Mouse (Mus musculus): ENCODE data around the gene Wscd2.
"Not testable (repeated sequence)": the region's sequence is repeated elsewhere in the genome, so short reads cannot be mapped to it uniquely, and the experiment has no call there.

The Wscd2 gene

DNA sequence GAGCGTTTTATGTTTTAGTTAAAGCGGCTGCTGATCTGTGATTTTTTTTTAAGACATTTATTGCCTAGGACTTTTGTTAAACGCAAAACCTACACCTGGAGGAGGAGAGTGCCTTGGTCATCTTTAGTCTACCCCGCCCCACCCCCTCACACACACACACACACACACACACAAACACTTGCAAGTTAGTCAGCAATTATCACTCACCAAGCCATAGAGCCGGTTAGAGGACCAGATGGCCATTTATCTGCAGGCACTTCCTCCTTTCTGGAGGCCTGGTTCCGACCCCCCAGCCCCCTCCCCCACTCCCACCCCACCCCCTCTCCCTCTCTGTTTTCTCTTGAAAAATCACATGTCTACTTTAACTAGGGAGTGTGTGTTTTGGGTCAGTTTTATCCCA, 94.3 kb downstream of the Wscd2 start:
- no peak for DNase-seq (ENCODE audit: low spot score)

DNA sequence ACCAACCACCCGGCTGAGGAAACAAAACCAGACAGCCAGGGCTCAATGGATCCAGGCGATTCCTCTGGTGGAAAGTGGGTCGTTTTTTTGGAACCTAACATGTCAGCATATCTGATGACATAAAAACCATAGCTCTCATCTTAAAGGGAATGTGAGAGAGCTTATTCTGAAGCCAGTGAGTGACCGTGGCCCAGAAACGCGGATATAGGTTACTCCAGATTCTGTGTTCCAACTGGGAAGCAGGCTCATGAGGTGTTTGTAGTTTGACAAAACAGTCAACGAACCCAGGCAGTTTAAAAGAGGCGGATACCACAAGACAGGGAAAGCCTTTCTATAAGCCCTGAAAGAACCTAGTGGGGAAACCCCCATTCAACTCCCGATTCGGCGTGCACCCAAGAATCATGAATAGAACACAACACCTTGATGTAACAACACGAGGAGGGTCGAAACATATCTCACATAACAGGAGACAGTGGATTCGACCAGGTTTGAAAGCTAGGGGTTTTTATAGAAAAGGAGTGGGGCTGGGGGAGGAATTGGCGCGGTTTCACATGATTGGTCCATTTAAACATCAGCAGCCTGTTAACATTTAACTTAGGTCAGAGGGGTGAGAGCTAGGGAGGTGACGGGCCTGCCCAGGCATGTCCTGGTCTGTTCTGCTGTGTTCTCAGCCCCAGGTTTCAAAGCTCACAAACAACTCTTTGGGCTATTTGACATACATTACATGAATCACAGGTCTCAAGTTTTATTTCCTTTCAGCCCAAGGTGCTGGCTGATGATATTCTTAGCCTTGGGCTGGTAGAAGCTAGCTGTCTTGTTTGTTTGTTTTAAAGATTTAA, 95.7 kb downstream of the Wscd2 start:
- not testable (repeated sequence) for DNase-seq (ENCODE audit: low spot score)

DNA sequence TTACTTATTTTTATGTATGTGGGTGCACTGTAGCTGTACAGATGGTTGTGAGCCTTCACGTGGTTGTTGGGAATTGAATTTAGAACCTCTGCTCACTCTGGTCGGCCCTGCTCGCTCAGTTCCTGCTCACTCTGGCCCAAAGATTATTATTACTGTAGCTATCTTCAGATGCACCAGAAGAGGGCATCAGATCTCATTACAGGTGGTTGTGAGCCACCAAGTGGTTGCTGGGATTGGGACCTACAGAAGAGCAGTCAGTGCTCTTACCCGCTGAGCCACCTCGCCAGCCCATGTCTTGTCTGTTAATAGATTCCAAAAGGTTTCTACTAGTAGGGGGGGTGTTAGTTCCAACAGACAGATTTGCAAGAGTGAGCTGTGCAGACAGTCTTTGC, 96.3 kb downstream of the Wscd2 start:
- DNase-seq (ENCODE audit: low spot score), result not testable (repeated sequence)

DNA sequence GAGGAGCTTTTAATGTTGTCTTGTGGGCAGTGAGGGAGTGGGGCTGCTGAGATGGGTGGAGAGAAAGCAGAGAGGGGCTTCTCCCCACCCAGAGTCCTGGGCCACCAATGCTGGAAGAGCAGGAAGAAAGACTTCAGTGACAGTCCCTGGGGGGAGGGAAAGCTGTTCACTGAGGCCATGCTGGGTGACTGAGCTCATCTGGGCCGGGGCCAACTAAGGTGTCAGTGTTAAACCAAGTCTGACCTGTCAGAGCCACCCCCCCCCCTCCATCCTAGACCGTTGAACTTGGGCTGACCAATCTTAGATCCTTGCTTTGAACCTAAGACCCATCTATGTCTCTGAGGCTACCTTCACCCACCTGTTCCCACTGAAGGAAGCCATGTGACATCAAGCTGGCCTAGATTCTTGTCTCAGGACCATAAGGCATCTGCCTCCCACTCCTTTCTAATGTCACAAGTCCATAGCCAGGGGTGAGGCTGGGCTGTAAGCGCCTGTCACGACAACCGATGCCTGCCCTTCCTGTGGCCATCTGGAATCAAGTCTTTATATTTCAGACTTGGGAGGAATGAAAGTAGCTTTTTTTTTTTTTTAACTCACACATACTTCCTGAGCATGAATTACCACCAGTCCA, 100.0 kb downstream of the Wscd2 start:
- DNase-seq (ENCODE audit: low spot score), result no peak

DNA sequence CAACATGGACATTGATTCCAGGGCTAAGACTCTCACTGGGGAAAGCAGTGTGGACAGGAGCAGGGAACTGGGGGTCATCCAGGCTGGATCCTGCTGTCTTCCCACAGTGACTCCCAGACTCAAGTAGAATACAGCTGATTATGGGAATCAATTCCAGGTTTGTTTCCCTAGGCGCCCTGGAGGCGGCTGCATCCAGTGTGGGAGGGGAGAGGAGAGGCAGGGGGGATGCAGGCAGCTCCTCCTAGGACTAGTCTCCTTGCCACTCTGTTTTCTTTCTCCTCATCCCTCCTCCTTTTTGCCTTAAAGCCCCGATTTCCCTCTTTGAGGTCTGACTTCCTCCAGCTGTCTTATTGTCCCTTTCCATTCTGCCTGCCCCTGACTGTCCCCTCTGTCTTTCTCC, 101.0 kb downstream of the Wscd2 start:
- no peak for DNase-seq (ENCODE audit: low spot score)

DNA sequence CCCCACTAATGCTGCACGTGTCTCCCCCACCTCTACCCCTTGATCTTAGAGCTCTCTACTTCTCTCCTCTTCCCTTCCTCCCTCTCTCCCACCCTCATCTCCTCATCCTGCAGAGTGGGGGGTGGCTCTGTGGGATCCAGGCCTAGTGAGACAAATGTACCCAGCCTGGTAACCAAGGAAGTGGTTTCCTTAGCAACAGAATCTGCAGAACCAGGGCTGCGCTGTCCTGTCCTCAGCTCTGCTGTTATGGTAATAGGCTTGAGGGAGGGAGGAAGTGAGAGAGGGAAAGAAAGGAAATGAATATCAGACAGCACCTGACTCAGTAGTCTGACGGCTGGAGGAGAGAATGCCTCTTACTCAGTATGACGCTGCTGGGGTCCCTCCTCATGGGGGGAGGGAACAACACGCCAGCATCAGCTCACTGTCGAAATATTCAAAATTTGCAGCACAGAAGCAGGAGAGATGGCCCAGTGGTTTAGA, 101.7 kb downstream of the Wscd2 start:
- DNase-seq (ENCODE audit: low spot score), result peak; percentile 39

DNA sequence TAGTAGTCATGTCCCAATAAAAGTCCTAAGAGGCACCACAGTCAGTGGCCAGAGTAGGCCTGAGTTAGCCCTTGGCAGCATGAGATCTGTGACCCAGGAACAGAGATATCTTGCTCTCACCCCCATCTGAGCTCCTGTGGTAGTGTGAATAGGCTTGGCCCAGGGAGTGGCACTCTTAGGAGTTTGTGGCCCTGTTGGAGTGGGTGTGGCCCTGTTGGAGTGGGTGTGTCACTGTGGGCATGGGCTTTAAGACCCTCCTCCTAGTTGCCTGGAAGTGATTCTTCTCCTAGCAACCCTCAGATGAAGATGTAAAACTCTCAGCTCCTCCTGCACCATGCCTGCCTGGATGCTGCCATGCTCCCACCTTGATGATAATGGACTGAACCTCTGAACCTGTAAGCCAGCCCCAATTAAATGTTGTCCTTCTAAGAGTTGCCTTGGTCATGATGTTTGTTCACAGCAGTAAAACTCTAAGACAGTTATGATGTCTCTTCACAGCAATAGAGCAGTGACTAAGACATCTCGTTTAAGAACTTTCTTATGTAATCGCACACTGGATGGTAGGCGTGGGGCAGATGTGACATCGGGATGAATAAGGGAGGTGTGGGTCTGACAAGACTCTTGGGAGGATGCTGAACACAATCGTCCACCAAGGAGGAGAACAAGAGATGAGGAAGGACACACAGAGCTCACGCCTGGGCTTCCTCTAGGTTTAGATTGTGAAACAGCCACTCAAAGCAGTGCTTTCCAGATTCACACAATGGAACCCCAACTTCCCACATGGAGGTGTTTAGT, 104.0 kb downstream of the Wscd2 start:
- no peak for DNase-seq (ENCODE audit: low spot score)

DNA sequence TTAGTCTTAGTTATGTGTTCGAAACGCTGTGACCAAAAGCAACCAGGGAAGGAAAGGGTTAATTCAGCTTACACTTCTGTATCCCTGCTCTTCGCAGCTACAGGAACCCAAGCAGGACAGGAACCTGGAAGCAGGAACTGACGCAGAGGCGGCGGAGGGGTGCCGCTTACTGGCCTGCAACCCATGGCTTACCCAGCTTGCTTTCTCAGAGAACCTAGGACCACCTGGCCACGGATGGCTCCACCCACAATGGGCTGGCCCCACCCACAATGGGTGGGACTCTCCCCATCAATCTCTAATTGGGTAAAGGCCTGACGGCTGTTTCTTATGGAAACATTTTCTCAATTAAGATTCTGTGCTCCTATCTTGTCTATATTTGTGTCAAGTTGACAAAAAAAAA, 106.1 kb downstream of the Wscd2 start:
- DNase-seq (ENCODE audit: low spot score), result no peak

DNA sequence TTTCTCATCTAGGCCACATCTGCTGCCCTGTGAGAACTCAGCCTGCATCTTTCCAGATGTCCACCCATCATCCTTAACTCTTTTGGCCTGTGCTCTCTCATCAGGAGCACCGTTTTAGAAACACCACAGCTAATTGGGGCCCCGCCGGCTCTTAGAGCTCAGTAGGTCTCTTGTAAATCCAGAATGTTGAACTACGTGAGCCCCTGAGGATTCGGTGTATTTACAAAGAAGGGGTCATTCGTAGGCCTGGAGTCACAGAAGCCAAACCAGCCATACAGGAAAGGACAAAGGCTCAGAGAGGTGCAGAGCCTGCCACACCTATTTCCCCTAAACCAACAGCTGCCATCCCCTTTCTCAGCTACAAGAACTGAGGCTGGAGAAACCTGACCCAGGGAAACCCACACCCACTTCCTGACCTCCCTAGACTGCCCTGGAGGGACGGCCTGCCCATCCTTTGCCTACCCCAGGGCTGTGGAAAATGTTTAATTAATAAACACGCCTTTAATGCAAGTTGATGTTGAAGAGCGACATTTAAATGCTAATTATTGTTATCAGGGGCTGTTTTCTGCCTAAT, 106.7 kb downstream of the Wscd2 start:
- no peak for DNase-seq (ENCODE audit: low spot score)

DNA sequence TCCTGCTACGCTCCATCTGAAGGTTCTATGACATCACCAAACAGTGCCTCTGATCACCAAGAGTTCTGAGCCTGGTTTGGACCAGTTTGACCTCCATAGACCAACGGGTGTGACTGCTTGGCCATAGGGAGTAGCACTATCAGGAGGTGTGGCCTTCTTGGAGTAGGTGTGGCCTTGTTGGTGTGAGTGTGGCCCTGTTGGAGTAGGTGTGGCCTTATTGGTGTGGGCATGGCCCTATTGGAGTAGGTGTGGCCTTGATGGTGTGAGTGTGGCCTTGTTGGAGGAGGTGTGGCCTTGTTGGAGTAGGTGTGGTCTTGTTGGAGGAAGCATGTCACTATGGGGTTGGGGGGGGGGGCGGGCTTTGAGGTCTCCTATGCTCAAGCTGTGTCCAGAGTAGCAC, 110.0 kb downstream of the Wscd2 start:
- no peak for DNase-seq (ENCODE audit: low spot score)

DNA sequence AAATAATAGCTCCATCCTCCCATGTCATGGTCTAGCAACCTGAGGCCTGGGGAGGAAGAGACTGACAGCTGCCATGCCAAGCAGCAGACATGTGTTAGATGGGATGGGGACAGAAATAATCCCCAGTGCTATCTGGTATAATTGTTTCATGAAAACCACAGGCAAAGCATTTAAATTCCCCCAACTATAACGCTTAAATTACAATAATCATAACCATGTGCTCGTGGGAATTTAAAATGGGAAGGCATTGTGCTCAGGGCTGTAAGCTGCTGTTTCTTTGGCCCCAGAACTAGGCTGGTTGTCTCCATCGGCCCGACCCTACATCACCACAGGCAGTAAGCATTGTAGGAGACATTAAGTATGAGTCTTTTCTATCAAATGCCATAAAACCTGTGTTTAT, 110.7 kb downstream of the Wscd2 start:
- no peak for DNase-seq (ENCODE audit: low spot score)

DNA sequence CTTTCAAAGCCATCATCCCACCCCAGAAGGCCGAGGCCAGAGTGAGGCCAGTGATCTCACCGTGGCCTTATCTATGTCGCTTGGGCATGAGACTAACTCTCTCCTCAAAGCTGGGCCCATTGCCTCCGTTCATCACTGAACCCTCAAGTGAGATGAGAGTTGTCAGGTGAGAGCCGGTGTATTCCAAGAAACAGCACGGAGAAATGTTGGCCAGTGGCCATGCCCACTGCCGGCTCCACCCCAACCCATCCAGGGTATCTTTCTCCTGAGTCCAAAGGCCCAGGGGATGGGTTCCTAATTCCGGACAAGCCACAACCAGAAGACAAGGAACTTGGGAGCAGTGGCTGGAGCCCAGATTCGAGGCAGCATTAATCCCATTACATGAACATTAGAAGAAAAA, 113.3 kb downstream of the Wscd2 start:
- DNase-seq (ENCODE audit: low spot score), result no peak

DNA sequence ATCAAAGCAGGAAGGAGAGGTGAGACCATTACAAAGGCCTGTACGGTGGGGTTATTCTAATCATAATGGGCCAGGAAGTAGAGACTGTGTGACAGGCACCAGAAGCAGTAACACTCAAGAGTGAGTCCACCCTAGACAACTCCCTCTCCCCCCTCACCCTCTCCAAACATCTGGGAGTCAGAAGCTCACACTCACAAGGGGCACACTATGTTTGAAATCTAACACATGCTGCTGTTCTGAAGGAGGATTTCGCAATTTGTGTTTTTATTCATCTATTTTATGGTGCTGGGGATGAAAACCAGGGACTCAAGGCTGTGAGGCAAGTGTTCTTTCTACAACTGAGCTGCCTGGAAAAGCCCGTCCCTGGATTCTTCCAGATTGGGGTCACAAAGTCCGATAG, 114.6 kb downstream of the Wscd2 start:
- no peak for DNase-seq (ENCODE audit: low spot score)

DNA sequence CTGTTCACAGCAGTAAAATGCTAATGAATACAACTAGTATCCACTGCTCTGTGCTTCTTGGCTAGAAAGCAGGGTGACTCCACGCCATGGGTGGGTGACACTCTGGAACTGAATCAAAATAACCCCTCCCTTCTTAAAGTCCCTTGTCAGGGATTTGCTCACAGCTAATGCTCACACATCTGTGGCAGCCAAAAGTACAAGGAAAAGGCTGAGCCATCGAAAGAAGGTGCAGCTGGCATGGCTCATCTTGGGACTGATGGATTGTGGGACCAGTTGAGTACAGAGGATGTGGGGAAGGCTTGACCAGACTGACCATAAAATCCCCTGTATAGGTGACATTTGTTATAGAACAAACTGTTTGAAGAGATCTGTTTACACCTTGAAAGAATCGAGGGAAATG, 116.0 kb downstream of the Wscd2 start:
- DNase-seq (ENCODE audit: low spot score), result no peak

DNA sequence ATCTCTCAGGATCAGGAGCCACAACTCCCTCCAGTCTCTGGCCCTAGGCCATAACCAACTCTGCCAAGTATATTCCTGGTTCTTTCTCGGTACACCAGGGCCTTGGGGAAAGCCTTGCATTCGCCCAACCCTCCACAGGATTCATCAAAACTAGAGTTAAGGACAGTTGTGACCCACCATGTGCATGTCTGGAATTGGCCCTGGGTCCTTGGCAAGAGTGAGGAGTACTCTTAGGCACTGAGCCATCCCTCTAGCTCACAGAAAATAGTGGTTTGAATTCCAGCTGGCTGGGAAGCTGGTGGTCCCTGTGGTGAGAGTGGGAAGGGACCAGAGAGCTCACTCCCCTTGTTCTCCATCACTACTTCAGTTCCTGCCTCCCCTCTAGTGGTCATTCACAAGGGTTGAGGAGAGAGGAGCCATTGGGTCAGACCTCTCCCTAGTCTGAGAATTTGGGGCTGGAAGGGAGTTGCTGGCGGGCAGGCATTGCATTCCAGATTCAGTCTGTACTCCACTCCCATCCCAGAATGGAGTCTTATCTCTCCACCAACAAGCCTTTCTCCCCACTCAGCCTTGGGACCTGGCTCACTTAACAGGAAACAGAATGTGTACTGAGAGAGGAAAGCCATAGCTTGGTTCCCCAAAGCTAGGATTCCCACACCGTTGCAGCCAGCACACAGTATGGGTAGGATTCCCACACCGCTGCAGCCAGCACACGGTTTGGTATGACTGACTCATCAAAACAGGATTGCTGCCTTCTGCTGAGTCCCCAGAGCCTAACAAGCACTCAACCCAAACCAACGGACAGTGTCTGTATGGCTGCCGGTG, 117.0 kb downstream of the Wscd2 start:
- no peak for DNase-seq (ENCODE audit: low spot score)

DNA sequence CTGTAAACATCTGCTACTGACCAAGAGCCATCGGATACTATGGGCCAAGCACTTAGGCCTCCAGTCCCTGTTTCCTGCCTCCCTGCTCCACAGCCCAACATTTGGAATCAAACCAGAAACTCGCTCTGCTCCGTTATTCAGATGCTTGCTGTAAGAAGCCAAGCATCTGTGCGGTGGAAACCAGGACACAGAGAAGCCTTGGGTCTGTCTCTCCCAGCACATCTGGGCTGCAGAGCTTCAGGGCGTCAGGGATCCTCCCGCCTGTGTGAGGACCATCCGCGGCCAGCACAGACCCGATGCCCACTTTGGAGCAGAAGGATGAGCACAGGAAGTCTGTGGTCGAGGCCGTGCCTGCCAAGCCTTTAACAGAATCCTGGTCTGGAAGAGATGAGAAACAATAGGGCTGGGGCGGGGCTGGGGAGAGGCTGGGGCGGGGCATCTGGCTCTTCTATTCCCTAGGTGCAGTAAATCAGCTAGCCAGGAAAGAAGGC, 117.9 kb downstream of the Wscd2 start:
- peak; percentile 28 for DNase-seq (ENCODE audit: low spot score)

DNA sequence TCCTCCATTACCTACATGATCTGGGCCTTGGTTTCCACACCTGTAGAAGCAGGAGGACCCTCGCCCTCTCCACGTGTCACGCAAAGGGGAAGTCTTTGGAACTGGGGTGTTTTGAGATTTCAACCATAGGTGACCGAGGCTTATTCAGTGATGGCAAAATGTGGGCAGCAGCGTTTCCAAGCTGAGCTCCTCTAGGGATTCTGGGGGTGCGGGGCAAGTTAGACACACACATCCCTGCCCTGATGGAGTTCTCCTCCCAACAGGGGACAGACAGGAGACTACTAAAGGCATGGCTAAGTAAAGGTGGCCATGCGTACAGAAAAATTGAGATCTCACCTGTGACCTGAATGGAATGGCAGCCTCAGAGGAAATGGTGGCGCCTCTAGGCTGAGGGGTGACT, 118.4 kb downstream of the Wscd2 start:
- DNase-seq (ENCODE audit: low spot score), result no peak

DNA sequence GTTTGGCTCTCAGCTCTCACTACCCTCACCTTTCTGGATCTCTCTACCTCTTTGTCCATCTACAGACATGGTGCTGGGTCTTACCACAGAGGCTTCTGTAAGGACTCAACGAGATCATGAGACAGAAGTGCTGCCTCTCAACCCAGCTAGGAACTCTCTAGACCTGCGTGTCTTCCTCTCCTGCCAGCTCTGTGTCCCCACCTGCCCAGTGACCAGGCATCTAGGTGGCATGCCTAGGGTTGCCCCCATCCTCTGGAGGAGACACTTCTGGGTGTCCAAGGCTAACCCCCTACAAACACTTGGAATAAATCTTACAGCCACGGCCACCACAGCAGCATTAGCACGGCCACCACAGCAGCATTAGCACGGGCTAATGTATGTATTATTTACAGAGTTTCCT, 119.8 kb downstream of the Wscd2 start:
- no peak for DNase-seq (ENCODE audit: low spot score)

DNA sequence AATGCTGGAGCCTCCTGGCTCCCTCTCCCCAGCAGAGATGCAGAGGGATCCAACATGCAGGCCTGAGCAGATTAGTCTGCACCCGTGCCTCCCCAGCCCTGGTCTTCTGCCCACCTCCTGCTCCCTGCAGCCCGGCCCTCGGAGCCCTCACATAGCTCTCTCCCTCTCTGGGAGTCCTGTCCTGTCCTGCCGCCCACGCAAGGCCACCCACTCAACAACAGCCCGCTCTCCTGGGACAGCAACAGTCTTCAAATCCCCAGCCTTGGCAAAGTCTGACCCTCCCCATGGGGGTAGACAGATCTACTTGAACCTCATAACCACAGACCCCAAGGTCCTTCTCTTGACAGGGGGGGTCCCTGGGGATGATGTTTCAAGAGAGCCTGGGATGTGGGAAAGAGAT, 120.4 kb downstream of the Wscd2 start:
- no peak for DNase-seq (ENCODE audit: low spot score)

DNA sequence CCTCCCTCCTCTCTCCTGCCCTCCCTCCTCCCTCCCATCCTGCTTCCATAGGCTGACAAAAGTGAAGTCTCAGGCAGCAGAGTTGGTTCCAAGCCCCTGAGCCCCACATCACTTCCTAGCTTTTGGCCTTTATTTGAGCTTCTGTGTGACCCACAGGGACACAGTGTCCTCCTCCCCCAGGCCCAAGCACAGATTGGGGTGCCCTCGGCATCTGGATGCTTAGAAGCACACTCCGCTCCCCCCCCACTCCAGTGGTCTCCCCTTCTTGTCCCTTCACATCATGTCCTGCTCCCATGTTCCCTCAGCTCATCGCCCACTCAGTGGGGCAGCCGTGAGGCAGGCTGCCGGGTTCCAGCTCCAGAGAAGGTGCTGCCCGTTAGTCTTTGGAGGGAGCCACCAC, 121.0 kb downstream of the Wscd2 start:
- no peak for DNase-seq (ENCODE audit: low spot score)

DNA sequence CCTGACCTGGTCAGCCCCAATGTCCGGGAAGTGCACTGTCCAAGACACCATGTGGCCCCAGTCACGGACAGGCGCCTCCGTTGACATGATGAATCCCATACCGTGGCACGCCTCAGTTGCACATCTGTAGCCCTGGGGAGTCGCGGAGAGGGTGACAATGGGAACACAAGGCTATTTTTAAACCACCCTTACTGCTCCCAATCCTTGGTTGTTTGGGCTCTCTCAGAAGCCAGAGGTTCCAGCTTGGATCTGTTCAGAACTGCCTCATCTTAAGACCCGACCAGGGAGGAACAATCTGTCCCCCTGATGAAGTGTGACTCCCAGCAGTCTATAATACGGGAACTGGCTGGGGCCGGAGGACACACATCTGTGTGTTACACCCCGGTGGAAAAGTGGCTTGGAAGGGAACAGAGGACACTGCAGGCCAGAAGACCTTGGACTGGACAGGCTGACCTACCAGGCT, 121.7 kb downstream of the Wscd2 start:
- DNase-seq (ENCODE audit: low spot score), result no peak
